Mouse (Mus musculus) brown adipose tissue, adult 24 weeks (tissue): ENCODE data around the gene Psmd5. TPM values are rescaled to one million over a fixed set of nuclear protein-coding genes. Genes with fewer than 3 reads are reported as not detected.

Source experiments
- H3K27ac ChIP-seq: fragments of 200-500 bp; replicated peaks from 2 replicates; pipeline ENCODE4 v1.5.1; 2012; ENCODE audit warnings: low read depth, mild to moderate bottlenecking, low read length
- H3K4me1 ChIP-seq: fragments of 200-500 bp; 2 replicates; pipeline ENCODE4 v1.6.1; 2012; ENCODE audit warnings: low read length, mixed read lengths; ENCODE audit not compliant: control insufficient read depth, insufficient read depth, insufficient read length
- H3K4me3 ChIP-seq: fragments of 200-500 bp; 2 replicates; pipeline ENCODE4 v1.5.1; 2012; ENCODE audit warnings: low read depth, mild to moderate bottlenecking, low read length, moderate library complexity; ENCODE audit not compliant: insufficient read depth
- polyA plus RNA-seq: library from polyadenylated mRNA; stranded (reverse); fragments of >200 nt; gene quantifications from 2 replicates; pipeline ENCODE4 v1.2.4, GENCODE M21; 2012; ENCODE audit not compliant: missing spikeins, insufficient read depth, insufficient read length

Gene Psmd5
- 33.2 and 33.9 TPM in 2 replicates for polyA plus RNA-seq

- H3K4me1 ChIP-seq: peaks cover 2% of the 10 kb centered on the region; the same call in 1 of the 2 replicates
- H3K27ac ChIP-seq: no peak within 1 kb of the TSS
- peak within 1 kb of the TSS; percentile 23; the same call in 1 of the 2 replicates for H3K4me3 ChIP-seq
These were observed at the start of gene Psmd5 for GRCm38 (mm10) chr2:34874816-34875345. Gene Psmd5 (minus strand): TSS chr2:34874968.

GRCm38 (mm10) chr2:34922729-34923128, 48.0 kb upstream of the Psmd5 start:
- no peaks in the 10 kb centered on the region for H3K4me1 ChIP-seq
- H3K4me3 ChIP-seq: no peak overlapping the region
- H3K27ac ChIP-seq: no peak overlapping the region

GRCm38 (mm10) chr2:34920144-34920543, 45.4 kb upstream of the Psmd5 start:
- Histone ChIP-seq H3K27ac (no peak overlapping the region), H3K4me3 (no peak overlapping the region), H3K4me1 (no peaks in the 10 kb centered on the region)

GRCm38 (mm10) chr2:34915103-34915502, 40.3 kb upstream of the Psmd5 start:
- no peaks in the 10 kb centered on the region for H3K4me1 ChIP-seq

GRCm38 (mm10) chr2:34914823-34915082, 40.0 kb upstream of the Psmd5 start:
- H3K4me1 ChIP-seq: no peaks in the 10 kb centered on the region
- H3K27ac ChIP-seq: no peak overlapping the region
- H3K4me3 ChIP-seq: 0 out of 2 replicates have a peak overlapping the region, but pooled peaks have one; percentile 54

More at GRCm38 (mm10) chr2:34915103-34915502, 40.3 kb upstream of the Psmd5 start:
- Histone ChIP-seq H3K27ac (no peak overlapping the region), H3K4me3 (0 out of 2 replicates have a peak overlapping the region, but pooled peaks have one; percentile 54)

- Histone ChIP-seq H3K27ac (no peak overlapping the region), H3K4me3 (peak overlapping the region; percentile 54)
These were observed 39.5 kb upstream of the Psmd5 start for GRCm38 (mm10) chr2:34914069-34914822.

GRCm38 (mm10) chr2:34913218-34914068, 38.7 kb upstream of the Psmd5 start, which contains the start of gene Phf19:
Gene Phf19 (minus strand): TSS chr2:34914026.
- peak within 1 kb of the TSS; percentile 73 for H3K4me3 ChIP-seq
- no peak within 1 kb of the TSS for H3K27ac ChIP-seq
- H3K4me1 ChIP-seq: no peaks in the 10 kb centered on the region

More at GRCm38 (mm10) chr2:34914069-34914822, 39.5 kb upstream of the Psmd5 start:
- H3K4me1 ChIP-seq: no peaks in the 10 kb centered on the region

GRCm38 (mm10) chr2:34912613-34913012, 37.8 kb upstream of the Psmd5 start:
- H3K4me3 ChIP-seq: 0 out of 2 replicates have a peak overlapping the region, but pooled peaks have one; percentile 73
- H3K4me1 ChIP-seq: no peaks in the 10 kb centered on the region
- H3K27ac ChIP-seq: no peak overlapping the region

- no peak overlapping the region for H3K27ac ChIP-seq
- no peak overlapping the region for H3K4me3 ChIP-seq
- no peaks in the 10 kb centered on the region for H3K4me1 ChIP-seq
These were observed 37.1 kb upstream of the Psmd5 start for GRCm38 (mm10) chr2:34911871-34912270.

- Histone ChIP-seq H3K4me3 (no peak overlapping the region), H3K4me1 (no peaks in the 10 kb centered on the region; the same call in 1 of the 2 replicates), H3K27ac (no peak overlapping the region)
These were observed 35.0 kb upstream of the Psmd5 start for GRCm38 (mm10) chr2:34909719-34910118.

- H3K4me1 ChIP-seq: peaks cover 3% of the 10 kb centered on the region
- 0 out of 2 replicates have a peak overlapping the region, but pooled peaks have one; percentile 14 for H3K27ac ChIP-seq
- no peak overlapping the region for H3K4me3 ChIP-seq
These were observed 32.3 kb upstream of the Psmd5 start for GRCm38 (mm10) chr2:34906861-34907604.

GRCm38 (mm10) chr2:34906426-34906825, 31.7 kb upstream of the Psmd5 start:
- Histone ChIP-seq H3K27ac (no peak overlapping the region), H3K4me3 (no peak overlapping the region), H3K4me1 (peaks cover 3% of the 10 kb centered on the region)

GRCm38 (mm10) chr2:34904849-34905542, 30.2 kb upstream of the Psmd5 start:
- Histone ChIP-seq H3K27ac (peak overlapping the region; percentile 29; the same call in 1 of the 2 replicates), H3K4me3 (peak overlapping the region; percentile 38), H3K4me1 (peaks cover 7% of the 10 kb centered on the region)
